Mouse (Mus musculus) activated CD4-positive, CD25-positive, alpha-beta regulatory T cell, adult 4 months (primary cell): ENCODE data around the gene Zfp575. TPM values are rescaled to one million over a fixed set of nuclear protein-coding genes. Genes with fewer than 3 reads are reported as not detected.
A peak's percentile ranks its signal among the peaks of the same experiment; 100 is the strongest.

Experiments used
- ATAC-seq: one replicate; pipeline ENCODE4 v1.8.0; 2017
- polyA plus RNA-seq, 2 experiments: library from polyadenylated mRNA; unstranded; fragments of 100-300 nt; shearing (Covaris generic); gene quantifications; one replicate each; pipeline ENCODE4 v1.2.1; 2017

The Zfp575 gene
- polyA plus RNA-seq, 2 experiments from 2014 or later: 0.12 TPM; not detected in 1

DNA sequence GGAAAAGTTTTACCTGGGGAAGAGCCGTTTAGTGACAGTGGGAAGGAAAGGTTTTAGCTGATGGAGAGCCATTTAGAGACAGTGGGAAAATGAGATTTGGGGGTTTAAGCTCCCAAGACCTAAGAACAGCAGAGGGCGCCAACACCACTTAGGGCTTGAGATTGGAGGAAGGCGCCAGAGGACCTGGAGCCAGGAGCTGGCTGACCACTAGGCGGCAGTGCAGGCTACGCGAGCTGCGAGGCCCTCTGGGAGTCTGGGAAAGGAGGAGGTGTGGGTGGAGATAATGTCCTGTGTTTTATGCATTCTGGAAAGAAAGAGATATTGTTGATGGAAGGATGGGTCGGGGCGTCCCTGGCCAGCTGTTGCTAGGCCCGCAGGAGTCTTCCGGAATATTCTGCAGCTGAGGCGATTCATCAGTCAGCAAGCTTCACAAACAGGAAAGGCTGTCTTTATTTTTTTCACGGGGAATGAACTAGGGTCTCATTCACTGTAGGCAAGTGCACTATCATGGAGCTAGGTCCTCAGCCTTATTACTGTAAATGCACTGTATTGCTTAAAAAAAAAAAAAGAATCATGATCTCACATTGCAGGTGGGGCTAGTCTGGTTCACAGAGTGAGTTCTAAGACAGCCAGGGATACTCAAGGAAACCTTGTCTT is 13.6 kb upstream of the Zfp575 start:
- peak; percentile 91 for ATAC-seq

DNA sequence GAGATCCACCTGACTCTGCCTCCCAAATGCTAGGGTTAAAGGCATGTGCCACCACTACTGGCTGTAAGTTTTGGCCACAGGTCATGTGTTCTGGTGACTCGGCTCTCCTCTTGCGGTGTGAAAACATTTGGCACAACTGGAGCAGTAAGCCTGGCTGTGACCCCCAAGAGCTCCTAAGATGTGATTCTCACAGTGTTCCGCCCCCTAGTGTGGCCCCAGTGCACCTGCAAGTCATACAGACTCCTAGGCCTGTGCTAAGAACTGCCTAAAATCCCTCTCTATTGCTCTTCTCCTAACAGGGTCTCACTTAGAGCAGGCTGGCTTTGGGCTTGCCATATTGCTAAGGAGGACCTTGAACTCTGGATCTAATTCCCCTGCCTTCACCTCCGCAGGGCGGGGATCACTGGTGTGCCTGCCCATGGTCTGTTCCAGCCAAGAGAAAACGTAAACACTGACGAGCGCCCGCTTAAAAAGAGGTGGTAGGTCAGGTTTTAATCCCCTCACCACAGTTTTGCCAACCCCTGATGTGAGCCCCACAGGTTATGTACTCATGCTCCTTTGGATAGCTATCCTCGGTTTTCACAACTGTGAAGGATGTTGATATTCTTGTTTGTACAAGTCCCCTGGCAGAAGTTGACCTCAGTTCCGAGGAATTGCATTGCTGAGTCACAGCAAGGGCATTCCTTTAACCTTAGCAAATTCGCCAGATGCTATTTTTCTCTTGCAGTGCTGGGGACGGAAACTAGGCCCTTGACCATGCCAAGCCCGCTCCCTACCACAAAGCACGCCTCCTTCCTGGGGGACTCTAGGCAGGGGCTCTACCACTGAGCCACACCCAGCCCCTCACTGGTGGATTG is 12.0 kb upstream of the Zfp575 start:
- ATAC-seq: no peak

GRCm38 (mm10) chr7:24598121-24598520 is 10.7 kb upstream of the Zfp575 start:
- no peak for ATAC-seq

DNA sequence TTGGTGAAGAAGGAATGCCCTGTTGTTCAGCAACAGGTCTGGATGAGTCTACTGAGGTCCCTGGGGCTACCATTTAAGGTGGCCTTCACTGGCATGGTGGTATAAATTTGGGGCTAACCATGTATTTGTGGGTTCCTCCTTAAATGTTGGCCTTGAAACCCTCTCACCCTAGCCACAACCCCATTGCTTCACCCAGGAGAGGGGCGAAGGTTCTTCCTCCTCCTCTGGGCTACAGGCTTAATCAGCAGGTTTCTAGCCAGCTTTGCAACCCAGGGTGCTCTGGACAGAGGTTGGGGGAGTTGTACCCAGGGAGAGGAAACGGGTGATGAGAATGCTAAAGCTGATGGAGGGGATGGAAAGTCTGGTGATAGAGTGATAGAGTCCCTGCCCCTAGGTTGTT is 8.0 kb upstream of the Zfp575 start:
- ATAC-seq: no peak

DNA sequence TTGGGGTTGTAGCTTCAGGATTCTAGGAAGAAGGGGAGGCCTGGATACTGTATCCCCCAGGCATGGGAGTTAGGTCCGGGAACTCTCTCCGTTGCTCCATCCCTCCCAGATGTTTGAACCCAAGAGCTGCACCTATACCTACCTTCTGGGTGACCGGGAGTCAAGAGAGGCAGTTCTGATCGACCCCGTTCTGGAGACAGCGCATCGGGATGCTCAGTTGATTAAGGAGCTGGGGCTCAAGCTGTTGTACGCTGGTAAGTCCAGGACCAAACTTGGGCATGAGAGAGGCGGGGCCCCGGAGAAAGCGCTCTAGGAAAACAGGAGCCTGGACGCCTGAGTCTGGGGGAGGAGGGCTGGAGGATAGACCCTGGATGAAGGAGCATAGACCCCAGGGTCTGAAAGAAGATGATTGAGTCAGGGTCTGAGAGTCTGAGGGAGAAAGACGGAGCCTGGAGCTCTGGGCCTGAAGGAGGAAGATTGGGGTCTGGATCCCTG is 6.9 kb upstream of the Zfp575 start:
- ATAC-seq: no peak

GRCm38 (mm10) chr7:24593621-24594308 is 6.3 kb upstream of the Zfp575 start:
- peak; percentile 94 for ATAC-seq

DNA sequence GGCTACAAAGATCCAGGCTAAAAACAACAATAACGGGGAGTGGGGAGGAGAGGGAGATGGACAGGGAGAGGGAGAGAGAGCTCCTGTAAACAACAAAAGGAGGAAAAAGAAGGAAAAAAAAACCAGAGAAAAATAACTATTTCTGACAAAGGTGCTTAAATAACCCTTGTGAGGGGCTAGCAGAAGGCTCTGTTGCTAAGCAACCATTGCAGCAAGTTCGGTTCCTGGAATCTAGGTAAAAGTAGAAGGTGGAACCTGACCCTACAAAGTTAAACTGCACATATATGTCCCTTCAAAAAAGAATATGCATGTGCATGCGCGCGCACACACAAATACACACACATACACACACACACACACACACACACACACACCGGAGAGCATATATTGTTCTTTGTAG is 5.3 kb upstream of the Zfp575 start:
- ATAC-seq: no peak

DNA sequence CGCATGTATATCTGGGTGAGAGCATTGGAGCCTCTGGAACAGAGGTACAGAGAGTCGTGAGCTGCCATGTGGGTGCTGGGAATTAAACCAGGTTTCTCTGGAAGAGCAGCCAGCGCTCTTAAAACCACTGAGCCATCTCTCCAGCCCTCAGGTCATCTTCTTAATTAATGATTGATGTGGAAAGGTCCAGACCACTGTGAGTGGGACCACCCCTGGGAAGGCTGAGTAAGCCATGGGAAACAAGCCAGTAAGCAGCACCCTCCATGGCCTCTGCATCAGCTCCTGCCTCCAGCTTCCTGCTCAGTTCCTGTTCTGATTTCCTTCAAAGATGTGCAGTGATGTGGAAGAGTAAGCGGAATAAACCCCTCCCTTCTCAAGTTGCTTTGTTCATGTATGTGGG is 4.7 kb upstream of the Zfp575 start:
- no peak for ATAC-seq

DNA sequence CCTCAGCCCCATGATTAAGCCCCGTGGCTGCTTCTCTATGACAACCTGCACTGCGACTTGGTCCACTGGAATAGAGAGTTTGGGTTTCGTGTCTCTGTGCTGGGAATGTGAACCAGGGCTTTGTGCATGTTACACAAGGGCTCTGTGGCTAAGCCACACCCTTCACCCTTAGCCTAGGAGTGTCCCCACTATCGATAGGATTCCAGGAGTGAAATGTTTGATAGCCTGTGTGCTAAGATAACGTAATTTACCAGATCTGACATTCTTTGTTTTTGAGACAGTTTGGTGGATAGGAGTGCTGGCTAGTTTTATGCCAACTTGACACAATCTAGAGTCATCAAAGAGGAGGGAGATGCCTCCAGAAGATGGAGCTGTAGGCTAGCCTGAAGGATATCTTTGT is 4.3 kb upstream of the Zfp575 start:
- ATAC-seq: no peak

DNA sequence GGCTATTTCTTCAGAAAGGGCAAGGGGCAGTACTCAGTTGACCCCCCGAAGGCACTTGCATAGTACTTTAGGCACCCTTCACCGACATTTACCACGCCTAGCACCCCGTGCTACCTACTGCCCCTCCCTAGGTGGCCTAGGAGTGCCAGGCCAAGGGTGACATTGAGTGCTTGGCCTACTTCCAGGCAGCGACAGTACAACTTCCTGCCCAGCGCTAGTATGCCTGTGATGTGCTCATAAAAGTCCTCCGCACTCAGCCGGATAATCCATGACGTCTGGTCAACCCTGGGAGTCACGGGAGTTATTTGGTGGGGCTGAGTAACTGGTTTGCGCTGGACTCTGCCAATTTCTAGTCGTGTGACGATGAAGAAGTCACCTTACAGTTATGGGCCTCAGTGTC is 895 bp upstream of the Zfp575 start:
- no peak for ATAC-seq

GRCm38 (mm10) chr7:24586828-24587227 is 613 bp downstream of the Zfp575 start:
- ATAC-seq: no peak

- ATAC-seq: no peak
These were observed 1.4 kb downstream of the Zfp575 start for GRCm38 (mm10) chr7:24585995-24586394.

- ATAC-seq: no peak
These were observed 2.6 kb downstream of the Zfp575 start for GRCm38 (mm10) chr7:24584876-24585275.

GRCm38 (mm10) chr7:24577811-24578210 is 9.6 kb downstream of the Zfp575 start:
- no peak for ATAC-seq

DNA sequence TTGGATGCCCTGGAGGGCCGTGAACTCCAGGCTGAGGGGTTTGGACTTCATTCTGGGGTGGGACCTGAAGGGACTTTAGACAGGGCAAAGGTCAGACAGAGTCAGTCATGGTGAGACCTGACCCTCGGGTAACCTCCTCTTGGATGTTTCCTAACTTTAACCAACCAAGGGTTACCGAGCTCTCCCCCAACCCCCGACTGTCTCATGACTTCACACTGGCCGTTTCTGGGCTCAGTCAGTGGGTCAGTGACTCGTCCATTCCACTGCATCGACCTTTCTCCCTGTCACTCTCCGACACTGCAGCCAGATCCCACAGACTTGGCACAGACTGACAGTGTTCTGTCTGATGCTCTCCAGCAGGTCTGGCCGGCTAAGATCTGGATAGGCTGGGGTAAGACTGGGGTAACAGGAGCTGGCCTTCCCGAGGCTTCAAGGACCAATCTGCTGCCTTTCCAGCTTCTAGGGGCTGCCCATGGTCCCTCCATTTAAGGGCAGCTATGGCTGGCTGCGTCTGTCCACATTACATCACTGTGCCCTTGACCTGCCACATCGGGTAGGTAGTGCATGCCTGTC is 13.1 kb downstream of the Zfp575 start:
- no peak for ATAC-seq

- ATAC-seq: no peak
These were observed 15.0 kb downstream of the Zfp575 start for GRCm38 (mm10) chr7:24572455-24572854.

- no peak for ATAC-seq
These were observed 16.4 kb downstream of the Zfp575 start for GRCm38 (mm10) chr7:24571071-24571470.

DNA sequence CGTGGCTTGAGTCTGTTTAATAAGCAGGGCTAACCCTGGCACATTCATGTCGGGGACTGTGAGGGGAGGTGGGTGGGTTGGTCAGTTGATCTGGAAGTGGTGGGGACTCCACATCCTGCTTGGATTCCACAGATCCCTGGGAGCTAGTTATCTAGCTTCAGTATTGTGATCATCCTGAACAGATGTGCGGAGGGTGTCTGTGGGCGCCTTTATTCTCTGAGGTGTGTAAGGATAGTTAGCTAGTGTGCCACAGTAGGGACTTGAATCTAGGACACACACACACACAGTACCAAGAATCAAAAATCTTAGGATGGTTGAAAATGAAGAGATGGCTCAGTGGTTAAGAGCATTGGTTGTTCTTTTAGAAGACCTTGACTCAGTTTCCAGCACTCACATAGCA is 18.9 kb downstream of the Zfp575 start:
- no peak for ATAC-seq

- ATAC-seq: no peak
These were observed 21.2 kb downstream of the Zfp575 start for GRCm38 (mm10) chr7:24566206-24566605.

DNA sequence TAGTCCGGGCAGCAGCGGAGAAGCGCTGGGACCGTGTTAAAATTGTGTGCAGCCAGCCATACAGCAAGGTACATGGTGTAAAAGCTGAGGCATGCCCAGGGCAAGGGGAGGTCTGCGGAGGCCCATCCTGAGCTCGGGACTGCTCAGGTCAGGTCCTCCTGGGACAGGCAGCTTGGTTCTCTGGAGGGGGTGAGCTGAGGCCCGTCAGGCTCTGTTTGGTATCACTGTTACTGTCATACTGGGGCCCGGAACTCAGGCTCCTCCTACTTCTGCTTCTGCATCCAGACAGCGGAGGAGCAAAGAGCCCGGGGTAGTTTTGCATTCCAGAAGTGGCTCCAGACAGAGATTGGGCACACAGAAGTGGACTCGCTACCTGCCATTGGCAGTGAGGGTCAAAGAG is 21.8 kb downstream of the Zfp575 start:
- ATAC-seq: no peak

DNA sequence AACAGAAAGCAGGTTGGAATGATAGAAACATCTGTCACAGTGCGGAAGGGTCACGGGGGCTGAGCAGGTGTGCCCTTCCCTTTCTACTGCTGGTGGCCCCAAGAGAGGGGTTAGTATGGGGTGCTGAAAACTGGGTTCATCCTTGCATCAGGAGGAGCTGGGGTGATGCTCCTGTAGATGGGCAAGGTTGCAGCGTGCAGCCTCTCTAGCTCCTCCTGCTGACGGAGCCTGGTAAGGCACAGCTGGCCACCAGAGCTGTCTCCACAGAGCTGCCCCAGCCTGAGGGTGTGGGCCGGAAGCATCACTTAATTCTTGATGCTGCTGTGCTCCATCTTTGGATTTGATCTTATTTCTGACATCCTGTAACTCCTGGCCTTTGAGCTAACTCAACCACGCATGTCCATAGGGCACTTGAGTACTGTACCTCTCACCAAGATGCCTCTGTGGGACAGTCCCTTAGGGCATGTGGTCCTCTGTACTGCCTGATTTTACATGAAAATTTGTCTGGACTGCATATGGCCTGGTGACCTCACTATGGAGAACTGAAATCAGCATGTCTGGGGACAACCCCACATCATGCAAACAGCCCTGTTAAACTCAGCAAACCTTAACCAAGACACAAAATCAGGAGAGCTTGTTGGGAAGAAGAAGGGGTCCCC is 22.7 kb downstream of the Zfp575 start:
- ATAC-seq: peak; percentile 85

- no peak for ATAC-seq
These were observed 23.6 kb downstream of the Zfp575 start for GRCm38 (mm10) chr7:24563837-24564206.
